Mouse (Mus musculus) midbrain, embryonic 11.5 days (tissue): Measurements from ENCODE around the gene Vmn1r121. TPM values are rescaled to one million over a fixed set of nuclear protein-coding genes. Genes with fewer than 3 reads are reported as not detected.
"Not testable (repeated sequence)": the region's sequence is repeated elsewhere in the genome, so short reads cannot be mapped to it uniquely, and the experiment has no call there.

ENCODE experiments used
- ATAC-seq: fragments of 200-750 bp; cut with Nextera tagmentation; 2 replicates; pipeline ENCODE4 v1.8.0; 2017; ENCODE audit warnings: moderate TSS enrichment, moderate library complexity; ENCODE audit not compliant: low FRiP score
- DNase-seq: peaks from one replicate; pipeline ENCODE4 v3.0.0; 2015; ENCODE audit warnings: low spot score; ENCODE audit errors: missing footprints
- H3K27ac ChIP-seq: fragments of 300-500 bp; sonication (generic); 2 replicates; pipeline ENCODE4 v1.5.1; 2014; ENCODE audit warnings: low read depth, low read length
- H3K27me3 ChIP-seq: fragments of 300-500 bp; sonication (generic); 2 replicates; pipeline ENCODE4 v1.6.1; 2014; ENCODE audit warnings: mild to moderate bottlenecking, low read length, moderate library complexity, mixed read lengths; ENCODE audit not compliant: control insufficient read depth, insufficient read depth
- H3K36me3 ChIP-seq: fragments of 300-500 bp; sonication (generic); 2 replicates; pipeline ENCODE4 v1.6.1; 2014; ENCODE audit warnings: mild to moderate bottlenecking, low read length, moderate library complexity, mixed read lengths; ENCODE audit not compliant: control insufficient read depth, insufficient read depth
- H3K4me1 ChIP-seq: fragments of 300-500 bp; sonication (generic); 2 replicates; pipeline ENCODE4 v1.6.1; 2014; ENCODE audit warnings: low read length; ENCODE audit not compliant: control insufficient read depth, insufficient read depth
- H3K4me2 ChIP-seq: fragments of 300-500 bp; sonication (generic); 2 replicates; pipeline ENCODE4 v1.6.1; 2014; ENCODE audit warnings: mild to moderate bottlenecking, moderate library complexity
- H3K4me3 ChIP-seq: fragments of 300-500 bp; sonication (generic); 2 replicates; pipeline ENCODE4 v1.5.1; 2014; ENCODE audit warnings: low read depth, low read length
- H3K9ac ChIP-seq: fragments of 300-500 bp; sonication (generic); 2 replicates; pipeline ENCODE4 v1.6.1; 2014; ENCODE audit warnings: low read length
- H3K9me3 ChIP-seq: fragments of 300-500 bp; sonication (generic); 2 replicates; pipeline ENCODE4 v1.6.1; 2016; ENCODE audit warnings: low read length; ENCODE audit not compliant: control insufficient read depth
- WGBS: fragments of 180-500 bp; shearing (Covaris S2); extraction: QIAGEN DNeasy Blood & Tissue Kit; methylation state at CpG from one replicate; pipeline ENCODE4 v1.1.7; 2014; 5-methylcytosine and 5-hydroxymethylcytosine counted together
- polyA plus RNA-seq: library from polyadenylated mRNA; unstranded; fragments of >200 nt; fragmentation: Nextera tagmentation; extraction: Ambion mirVana; gene quantifications from 2 replicates; pipeline ENCODE4 v1.2.1, GENCODE M21; 2014

Gene Vmn1r121
- not detected in 2 replicates for polyA plus RNA-seq

DNA sequence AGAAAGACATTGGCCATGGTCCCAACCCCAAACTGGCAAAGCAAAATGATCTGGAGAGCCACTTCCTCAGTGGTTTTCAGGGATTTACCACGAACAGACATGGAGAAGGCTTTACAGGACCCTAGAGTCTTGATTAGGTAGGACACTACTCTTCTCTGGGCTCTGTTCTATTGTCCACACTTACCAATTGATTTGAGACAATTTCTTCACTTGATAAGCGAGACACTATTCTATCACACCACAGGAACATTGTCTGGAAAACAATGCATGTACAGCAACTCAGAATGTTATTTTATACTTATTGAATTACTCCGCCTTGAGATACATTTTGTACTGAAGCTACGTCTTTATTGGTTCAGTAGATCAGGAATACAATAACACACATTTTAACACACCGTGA is at the start of gene Vmn1r121:
Gene Vmn1r121 (minus strand): TSS at position 101 of the 400 bp plus-strand sequence.
- not testable (repeated sequence) for H3K9ac ChIP-seq, H3K4me2 ChIP-seq, ATAC-seq, H3K36me3 ChIP-seq, DNase-seq, H3K4me3 ChIP-seq, H3K9me3 ChIP-seq, H3K4me1 ChIP-seq, H3K27me3 ChIP-seq, H3K27ac ChIP-seq
- WGBS, result 69% methylated on average over 4 of the region's 5 CpGs

- not testable (repeated sequence) for DNase-seq, H3K9me3 ChIP-seq, ATAC-seq, H3K4me2 ChIP-seq, H3K27me3 ChIP-seq, H3K9ac ChIP-seq, H3K36me3 ChIP-seq, H3K27ac ChIP-seq, H3K4me1 ChIP-seq, H3K4me3 ChIP-seq
- WGBS, result 56% methylated on average over 2 of the region's 3 CpGs
Measured at GRCm38 (mm10) chr7:21134028-21134427, 35.7 kb upstream of the Vmn1r121 start, which contains the start of gene Vmn1r122. Gene Vmn1r122 (minus strand): TSS chr7:21134128.

- H3K4me1 ChIP-seq, ATAC-seq, DNase-seq, H3K4me3 ChIP-seq, H3K9ac ChIP-seq, H3K9me3 ChIP-seq, H3K27ac ChIP-seq, H3K36me3 ChIP-seq, H3K4me2 ChIP-seq, H3K27me3 ChIP-seq: not testable (repeated sequence)
- 60% methylated on average over 1 of the region's 1 CpGs for WGBS
Measured at GRCm38 (mm10) chr7:21053684-21054083, 44.6 kb downstream of the Vmn1r121 start, which contains the start of gene Vmn1r120. Gene Vmn1r120 (minus strand): TSS chr7:21053784.

Other genes starting within 250 kb of the Vmn1r121 start
- not detected in 2 replicates for gene Vmn1r116, start 226.3 kb downstream of the Vmn1r121 start, polyA plus RNA-seq
- gene Vmn1r117, start 214.4 kb downstream of the Vmn1r121 start, polyA plus RNA-seq, result not detected in 2 replicates
- gene Vmn1r118, start 186.2 kb downstream of the Vmn1r121 start, polyA plus RNA-seq, result not detected in 2 replicates
- not detected in 2 replicates for gene Vmn1r119, start 86.1 kb downstream of the Vmn1r121 start, polyA plus RNA-seq
- gene Vmn1r120, start 44.7 kb downstream of the Vmn1r121 start, polyA plus RNA-seq, result not detected in 2 replicates
- not detected in 2 replicates for gene Vmn1r122, start 35.6 kb upstream of the Vmn1r121 start, polyA plus RNA-seq
- gene Vmn1r123, start 63.7 kb upstream of the Vmn1r121 start, polyA plus RNA-seq, result not detected in 2 replicates
- gene Gm5157, start 91.9 kb upstream of the Vmn1r121 start, polyA plus RNA-seq, result not detected in 2 replicates
- gene Vmn1r124, start 162.1 kb upstream of the Vmn1r121 start, polyA plus RNA-seq, result not detected in 2 replicates
- gene Vmn1r125, start 173.7 kb upstream of the Vmn1r121 start, polyA plus RNA-seq, result not detected in 2 replicates
- gene Vmn1r126, start 203.0 kb upstream of the Vmn1r121 start, polyA plus RNA-seq, result not detected in 2 replicates
- gene Vmn1r127, start 221.3 kb upstream of the Vmn1r121 start, polyA plus RNA-seq, result not detected in 2 replicates